Mouse (Mus musculus): ENCODE measurements around the gene Neu2. TPM values are rescaled to one million over a fixed set of nuclear protein-coding genes. Genes with fewer than 3 reads are reported as not detected.

Neu2 gene
- polyA plus RNA-seq, 1 experiment from 2014 or later: 3.9 TPM

- Histone ChIP-seq H3K9ac (ENCODE audit: low read length) (no peak overlapping the region), H3K27ac (ENCODE audit: low read depth) (no peak overlapping the region), H3K9me3 (ENCODE audit: control insufficient read depth, low read length) (no peaks in the 10 kb centered on the region), H3K4me3 (ENCODE audit: low read depth, low read length) (no peak overlapping the region), H3K36me3 (ENCODE audit: control insufficient read depth, insufficient read depth, low read length) (no peaks in the 10 kb centered on the region), H3K4me2 (ENCODE audit: low read length) (no peak overlapping the region), H3K27me3 (replicated peaks; ENCODE audit: control insufficient read depth, insufficient read depth, low read length) (no peaks in the 10 kb centered on the region), H3K4me1 (replicated peaks; ENCODE audit: control insufficient read depth, insufficient read depth, low read length) (no peaks in the 10 kb centered on the region)
- DNase-seq (ENCODE audit: low spot score) (no peak), ATAC-seq (replicated peaks; ENCODE audit: low FRiP score, low TSS enrichment, low read depth) (no peak)
- WGBS: 53% methylated on average over 6 of the region's 6 CpGs
Observed at GRCm38 (mm10) chr1:87486386-87486785, 23.3 kb upstream of the Neu2 start.

GRCm38 (mm10) chr1:87492285-87492684 lies 17.4 kb upstream of the Neu2 start:
- ATAC-seq (replicated peaks; ENCODE audit: low FRiP score, low TSS enrichment, low read depth): no peak
- Histone ChIP-seq H3K9ac (ENCODE audit: low read length) (no peak overlapping the region), H3K4me3 (ENCODE audit: low read depth, low read length) (no peak overlapping the region), H3K27ac (ENCODE audit: low read depth) (no peak overlapping the region), H3K4me2 (ENCODE audit: low read length) (no peak overlapping the region), H3K36me3 (ENCODE audit: control insufficient read depth, insufficient read depth, low read length) (no peaks in the 10 kb centered on the region), H3K9me3 (ENCODE audit: control insufficient read depth, low read length) (no peaks in the 10 kb centered on the region), H3K4me1 (replicated peaks; ENCODE audit: control insufficient read depth, insufficient read depth, low read length) (no peaks in the 10 kb centered on the region), H3K27me3 (replicated peaks; ENCODE audit: control insufficient read depth, insufficient read depth, low read length) (no peaks in the 10 kb centered on the region)
- DNase-seq (ENCODE audit: low spot score): no peak
- WGBS: 82% methylated on average over 3 of the region's 3 CpGs

- 69% methylated on average over 4 of the region's 4 CpGs for WGBS
- Histone ChIP-seq H3K36me3 (ENCODE audit: control insufficient read depth, insufficient read depth, low read length) (no peaks in the 10 kb centered on the region), H3K4me2 (ENCODE audit: low read length) (no peak overlapping the region), H3K4me3 (ENCODE audit: low read depth, low read length) (no peak overlapping the region), H3K27ac (ENCODE audit: low read depth) (no peak overlapping the region), H3K9me3 (ENCODE audit: control insufficient read depth, low read length) (no peaks in the 10 kb centered on the region), H3K9ac (ENCODE audit: low read length) (no peak overlapping the region), H3K27me3 (replicated peaks; ENCODE audit: control insufficient read depth, insufficient read depth, low read length) (no peaks in the 10 kb centered on the region), H3K4me1 (replicated peaks; ENCODE audit: control insufficient read depth, insufficient read depth, low read length) (no peaks in the 10 kb centered on the region)
- DNase-seq (ENCODE audit: low spot score) (no peak), ATAC-seq (replicated peaks; ENCODE audit: low FRiP score, low TSS enrichment, low read depth) (no peak)
Observed at GRCm38 (mm10) chr1:87493542-87493941, 16.1 kb upstream of the Neu2 start.

GRCm38 (mm10) chr1:87505524-87505923 lies 4.2 kb upstream of the Neu2 start:
- H3K27ac ChIP-seq (ENCODE audit: low read depth): no peak overlapping the region
- peaks cover 8% of the 10 kb centered on the region for H3K4me1 ChIP-seq (replicated peaks; ENCODE audit: control insufficient read depth, insufficient read depth, low read length)
- ATAC-seq (replicated peaks; ENCODE audit: low FRiP score, low TSS enrichment, low read depth) (no peak), DNase-seq (ENCODE audit: low spot score) (no peak)
- peaks cover 32% of the 10 kb centered on the region for H3K27me3 ChIP-seq (replicated peaks; ENCODE audit: control insufficient read depth, insufficient read depth, low read length)
- no peaks in the 10 kb centered on the region for H3K36me3 ChIP-seq (ENCODE audit: control insufficient read depth, insufficient read depth, low read length)
- WGBS: 88% methylated on average over 4 of the region's 4 CpGs
- H3K9me3 ChIP-seq (ENCODE audit: control insufficient read depth, low read length): no peaks in the 10 kb centered on the region
- no peak overlapping the region for H3K4me2 ChIP-seq (ENCODE audit: low read length)
- no peak overlapping the region for H3K9ac ChIP-seq (ENCODE audit: low read length)
- H3K4me3 ChIP-seq (ENCODE audit: low read depth, low read length): no peak overlapping the region

- H3K36me3 ChIP-seq (ENCODE audit: control insufficient read depth, insufficient read depth, low read length): no peaks in the 10 kb centered on the region
- DNase-seq (ENCODE audit: low spot score) (no peak), ATAC-seq (replicated peaks; ENCODE audit: low FRiP score, low TSS enrichment, low read depth) (no peak)
- 62% methylated on average over 6 of the region's 6 CpGs for WGBS
- no peak overlapping the region for H3K4me3 ChIP-seq (ENCODE audit: low read depth, low read length)
- H3K9me3 ChIP-seq (ENCODE audit: control insufficient read depth, low read length): no peaks in the 10 kb centered on the region
- H3K27me3 ChIP-seq (replicated peaks; ENCODE audit: control insufficient read depth, insufficient read depth, low read length): peaks cover 46% of the 10 kb centered on the region
- no peak overlapping the region for H3K27ac ChIP-seq (ENCODE audit: low read depth)
- no peak overlapping the region for H3K9ac ChIP-seq (ENCODE audit: low read length)
- peaks cover 10% of the 10 kb centered on the region for H3K4me1 ChIP-seq (replicated peaks; ENCODE audit: control insufficient read depth, insufficient read depth, low read length)
- no peak overlapping the region for H3K4me2 ChIP-seq (ENCODE audit: low read length)
Observed at GRCm38 (mm10) chr1:87507857-87508256, 1.8 kb upstream of the Neu2 start.

- 23% methylated on average over 26 of the region's 26 CpGs for WGBS
- Histone ChIP-seq H3K9me3 (ENCODE audit: control insufficient read depth, low read length) (no peaks in the 10 kb centered on the region), H3K27me3 (replicated peaks; ENCODE audit: control insufficient read depth, insufficient read depth, low read length) (peaks cover 46% of the 10 kb centered on the region), H3K36me3 (ENCODE audit: control insufficient read depth, insufficient read depth, low read length) (no peaks in the 10 kb centered on the region), H3K4me2 (ENCODE audit: low read length) (peak overlapping the region; percentile 99), H3K4me1 (replicated peaks; ENCODE audit: control insufficient read depth, insufficient read depth, low read length) (peaks cover 10% of the 10 kb centered on the region), H3K27ac (ENCODE audit: low read depth) (no peak overlapping the region), H3K4me3 (ENCODE audit: low read depth, low read length) (peak overlapping the region; percentile 63), H3K9ac (ENCODE audit: low read length) (no peak overlapping the region)
- ATAC-seq (replicated peaks; ENCODE audit: low FRiP score, low TSS enrichment, low read depth) (no peak), DNase-seq (ENCODE audit: low spot score) (peak; percentile 58)
Observed at GRCm38 (mm10) chr1:87508591-87509560, 813 bp upstream of the Neu2 start.

- 0% methylated on average over 46 of the region's 61 CpGs for WGBS
- H3K9ac ChIP-seq (ENCODE audit: low read length): peak overlapping the region; percentile 47
- no peaks in the 10 kb centered on the region for H3K36me3 ChIP-seq (ENCODE audit: control insufficient read depth, insufficient read depth, low read length)
- peaks cover 10% of the 10 kb centered on the region for H3K4me1 ChIP-seq (replicated peaks; ENCODE audit: control insufficient read depth, insufficient read depth, low read length)
- H3K4me2 ChIP-seq (ENCODE audit: low read length): peak overlapping the region; percentile 99
- H3K9me3 ChIP-seq (ENCODE audit: control insufficient read depth, low read length): no peaks in the 10 kb centered on the region
- DNase-seq (ENCODE audit: low spot score) (peak; percentile 71), ATAC-seq (replicated peaks; ENCODE audit: low FRiP score, low TSS enrichment, low read depth) (peak; percentile 80)
- H3K27me3 ChIP-seq (replicated peaks; ENCODE audit: control insufficient read depth, insufficient read depth, low read length): peaks cover 46% of the 10 kb centered on the region
- no peak overlapping the region for H3K27ac ChIP-seq (ENCODE audit: low read depth)
- peak overlapping the region; percentile 63 for H3K4me3 ChIP-seq (ENCODE audit: low read depth, low read length)
Observed at GRCm38 (mm10) chr1:87510166-87510691, 540 bp downstream of the Neu2 start.

GRCm38 (mm10) chr1:87510845-87511244 lies 1.2 kb downstream of the Neu2 start:
- Histone ChIP-seq H3K27me3 (replicated peaks; ENCODE audit: control insufficient read depth, insufficient read depth, low read length) (peaks cover 46% of the 10 kb centered on the region), H3K9me3 (ENCODE audit: control insufficient read depth, low read length) (no peaks in the 10 kb centered on the region), H3K9ac (ENCODE audit: low read length) (no peak overlapping the region), H3K4me1 (replicated peaks; ENCODE audit: control insufficient read depth, insufficient read depth, low read length) (peaks cover 10% of the 10 kb centered on the region), H3K4me2 (ENCODE audit: low read length) (peak overlapping the region; percentile 99; the same call in 1 of the 2 replicates), H3K27ac (ENCODE audit: low read depth) (no peak overlapping the region), H3K36me3 (ENCODE audit: control insufficient read depth, insufficient read depth, low read length) (no peaks in the 10 kb centered on the region), H3K4me3 (ENCODE audit: low read depth, low read length) (no peak overlapping the region)
- ATAC-seq (replicated peaks; ENCODE audit: low FRiP score, low TSS enrichment, low read depth): no peak; the same call in 1 of the 2 replicates
- 13% methylated on average over 5 of the region's 5 CpGs for WGBS
- no peak for DNase-seq (ENCODE audit: low spot score)

Measured in intestine, embryonic 14.5 days (tissue).